In the genomic region with DNA sequence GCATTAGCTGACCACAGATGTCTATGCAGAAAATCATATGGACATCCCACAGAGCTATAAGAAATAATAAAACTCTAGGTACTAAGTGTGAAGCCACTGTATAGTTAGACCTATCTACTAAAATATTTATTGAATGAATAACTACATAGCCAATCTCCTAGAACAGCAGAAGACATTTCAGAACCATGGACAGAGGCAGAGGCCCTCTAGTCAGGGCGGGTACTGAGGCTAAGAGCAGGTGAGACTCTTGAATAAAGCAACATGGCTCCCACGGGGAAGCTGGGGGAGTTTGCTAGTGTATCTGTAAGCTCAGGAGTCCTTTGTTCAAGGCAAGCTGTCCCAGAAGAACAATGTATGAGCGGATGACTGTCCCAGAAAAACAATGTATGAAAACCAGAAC, we compare ENCODE assay signal across 8 mouse cellular contexts.
A peak's percentile ranks its signal among the peaks of the same experiment; 100 is the strongest.
DNase-seq lines count a peak whose midpoint lies in the region; ATAC-seq and TF ChIP-seq lines count a peak whose summit lies in the region.

No protein-coding gene starts in this region.

- no peak overlapping the region for H3K4me2 ChIP-seq in heart, postnatal 0 days (ENCODE audit: low read depth, low read length)
- H3K4me2 ChIP-seq in forebrain, embryonic 14.5 days (ENCODE audit: low read length) = no peak overlapping the region

- H3K27ac ChIP-seq in heart, postnatal 0 days (ENCODE audit: low read depth) = no peak overlapping the region
- H3K27ac ChIP-seq in limb, embryonic 10.5 days = no peak overlapping the region
- H3K27ac ChIP-seq in forebrain, embryonic 14.5 days (ENCODE audit: low read depth, low read length) = no peak overlapping the region

- DNase-seq in heart, postnatal 0 days (ENCODE audit: low spot score) = peak; percentile 23
- no peak for DNase-seq in heart, adult 9 months (ENCODE audit: low spot score in 2 of 2)
- peak; percentile 20 for DNase-seq in urinary bladder, postnatal 25 days (ENCODE audit: low spot score)
- DNase-seq in urinary bladder, postnatal 36 days (ENCODE audit: low spot score in 2 of 2) = no peak
- peak; percentile 61 for DNase-seq in limb, embryonic 10.5 days (ENCODE audit: low spot score)
- DNase-seq in yolk sac, embryonic 10.5 days (ENCODE audit: low spot score) = peak; percentile 38
- no peak for DNase-seq in forebrain, embryonic 14.5 days (ENCODE audit: low spot score)
- DNase-seq in frontal cortex, postnatal 36 days (ENCODE audit: low spot score in 2 of 2) = no peak

- 24% methylated on average over 3 of the region's 3 CpGs for WGBS in heart, postnatal 0 days
- 29% methylated on average over 3 of the region's 3 CpGs for WGBS in limb, embryonic 10.5 days
- WGBS in forebrain, embryonic 14.5 days = 28% methylated on average over 3 of the region's 3 CpGs

- no peak for TF ChIP-seq CTCF in heart, postnatal 0 days (IDR thresholded peaks at IDR 0.05; ENCODE audit: low read depth)

- no peaks in the 10 kb centered on the region for H3K9me3 ChIP-seq in heart, postnatal 0 days (replicated peaks; ENCODE audit: control insufficient read depth, low read length)
- H3K9me3 ChIP-seq in limb, embryonic 10.5 days (replicated peaks) = no peaks in the 10 kb centered on the region
- no peaks in the 10 kb centered on the region for H3K9me3 ChIP-seq in forebrain, embryonic 14.5 days (replicated peaks; ENCODE audit: control insufficient read depth, low read length)

- H3K4me1 ChIP-seq in heart, postnatal 0 days (ENCODE audit: control insufficient read depth, insufficient read depth) = no peaks in the 10 kb centered on the region
- no peaks in the 10 kb centered on the region for H3K4me1 ChIP-seq in limb, embryonic 10.5 days
- H3K4me1 ChIP-seq in forebrain, embryonic 14.5 days (ENCODE audit: control insufficient read depth, insufficient read depth, low read length) = peaks cover 11% of the 10 kb centered on the region; the same call in 1 of the 2 replicates

- no peak for TF ChIP-seq EP300 in heart, postnatal 0 days (IDR thresholded peaks at IDR 0.05; ENCODE audit: low read depth)

- H3K4me3 ChIP-seq in heart, postnatal 0 days (ENCODE audit: low read depth, low read length) = no peak overlapping the region
- H3K4me3 ChIP-seq in limb, embryonic 10.5 days = no peak overlapping the region
- H3K4me3 ChIP-seq in forebrain, embryonic 14.5 days (ENCODE audit: low read depth, low read length) = no peak overlapping the region

- ATAC-seq in heart, postnatal 0 days (ENCODE audit: insufficient read depth, low read depth) = no peak
- ATAC-seq in forebrain, embryonic 14.5 days = no peak

- H3K27me3 ChIP-seq in heart, postnatal 0 days (ENCODE audit: control insufficient read depth, insufficient read depth, low read length) = peaks cover 78% of the 10 kb centered on the region
- peaks cover 20% of the 10 kb centered on the region for H3K27me3 ChIP-seq in limb, embryonic 10.5 days (ENCODE audit: low read depth, poor library complexity, severe bottlenecking)
- H3K27me3 ChIP-seq in forebrain, embryonic 14.5 days (replicated peaks; ENCODE audit: control insufficient read depth, insufficient read depth, low read length) = peaks cover 20% of the 10 kb centered on the region

- H3K9ac ChIP-seq in heart, postnatal 0 days (replicated peaks; ENCODE audit: low read depth, low read length) = no peak overlapping the region
- no peak overlapping the region for H3K9ac ChIP-seq in forebrain, embryonic 14.5 days (ENCODE audit: low read length)

- H3K36me3 ChIP-seq in heart, postnatal 0 days (replicated peaks; ENCODE audit: control insufficient read depth, insufficient read depth, low read length) = no peaks in the 10 kb centered on the region
- H3K36me3 ChIP-seq in limb, embryonic 10.5 days = no peaks in the 10 kb centered on the region
- no peaks in the 10 kb centered on the region for H3K36me3 ChIP-seq in forebrain, embryonic 14.5 days (ENCODE audit: control insufficient read depth, insufficient read depth, low read length)

Comparison
In these comparisons a context has a peak if more than half of its experiments do, and no peak if none do; other contexts are left out.
1. DNase-seq: peak in heart, postnatal 0 days (single experiment), urinary bladder, postnatal 25 days (single experiment), limb, embryonic 10.5 days (single experiment) and yolk sac, embryonic 10.5 days (single experiment); none in heart, adult 9 months (0 of 2), urinary bladder, postnatal 36 days (0 of 2), forebrain, embryonic 14.5 days (single experiment) and frontal cortex, postnatal 36 days (0 of 2).